Mouse (Mus musculus): ENCODE data around the gene Pigo. TPM values are rescaled to one million over a fixed set of nuclear protein-coding genes. Genes with fewer than 3 reads are reported as not detected.
A peak's percentile ranks its signal among the peaks of the same experiment; 100 is the strongest.
"Not testable (repeated sequence)": the region's sequence is repeated elsewhere in the genome, so short reads cannot be mapped to it uniquely, and the experiment has no call there.

Gene Pigo
- polyA plus RNA-seq, 3 experiments from 2014 or later, result 10.5 to 22.3 (median 12.0) TPM

- peak; percentile 96 for ATAC-seq
Observed at GRCm38 (mm10) chr4:43000141-43000986, 25.3 kb downstream of the Pigo start, which contains the start of gene Vcp. Gene Vcp, minus strand, starts transcription at chr4:43000507.

DNA sequence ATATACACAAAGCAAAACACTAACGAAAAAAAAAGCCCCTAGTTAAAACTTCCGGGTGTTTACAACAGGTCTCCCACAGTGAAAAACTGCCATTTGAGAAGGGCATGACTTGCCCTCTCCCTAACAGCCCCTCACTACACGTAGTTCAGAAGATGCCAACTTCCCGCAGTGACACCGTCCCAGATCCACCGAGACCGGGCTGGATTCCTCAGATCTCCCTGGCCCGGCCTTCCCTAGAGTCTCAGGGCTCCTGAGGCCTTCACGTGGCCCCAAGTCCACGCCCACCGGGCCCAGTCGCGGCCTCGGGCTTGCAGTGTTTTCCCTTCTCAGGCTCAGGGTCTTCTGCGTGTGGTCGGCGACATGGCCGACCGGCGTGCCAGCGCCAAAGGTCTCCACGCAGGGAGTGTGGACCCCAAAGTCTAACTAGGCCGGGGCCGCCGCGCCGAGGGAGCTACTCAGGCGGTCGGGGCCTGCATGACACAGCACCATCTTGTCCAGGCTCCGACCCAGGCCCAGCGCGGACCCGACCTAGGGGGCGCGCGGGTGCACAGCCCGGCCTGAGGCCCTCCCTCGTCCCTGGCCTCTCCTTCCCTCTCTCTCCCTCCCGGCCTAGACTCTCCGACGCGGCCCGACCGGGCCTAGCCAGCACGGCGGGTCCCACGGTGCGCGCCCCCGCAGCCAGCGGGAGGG lies 26.0 kb downstream of the Pigo start:
- ATAC-seq, result peak; percentile 8

DNA sequence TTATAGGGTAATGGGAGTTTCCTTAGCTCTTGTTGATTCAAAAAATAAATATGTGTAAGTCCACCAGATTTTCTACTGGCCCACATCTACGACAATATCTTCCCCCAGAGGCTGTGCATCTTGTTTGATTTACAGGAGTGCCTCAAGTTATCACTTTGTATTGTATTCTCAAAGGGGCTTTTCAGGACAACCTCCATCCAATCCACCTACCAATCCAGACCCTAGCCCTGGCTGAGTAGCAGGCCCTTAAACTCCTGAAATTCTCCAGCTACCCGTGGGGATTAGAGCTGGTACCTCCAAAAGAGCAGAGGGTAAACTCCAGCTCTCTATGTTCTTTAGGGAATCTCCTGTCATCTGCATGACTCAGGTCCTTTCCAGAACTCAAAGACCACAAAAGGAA lies 27.6 kb downstream of the Pigo start:
- ATAC-seq, result no peak

DNA sequence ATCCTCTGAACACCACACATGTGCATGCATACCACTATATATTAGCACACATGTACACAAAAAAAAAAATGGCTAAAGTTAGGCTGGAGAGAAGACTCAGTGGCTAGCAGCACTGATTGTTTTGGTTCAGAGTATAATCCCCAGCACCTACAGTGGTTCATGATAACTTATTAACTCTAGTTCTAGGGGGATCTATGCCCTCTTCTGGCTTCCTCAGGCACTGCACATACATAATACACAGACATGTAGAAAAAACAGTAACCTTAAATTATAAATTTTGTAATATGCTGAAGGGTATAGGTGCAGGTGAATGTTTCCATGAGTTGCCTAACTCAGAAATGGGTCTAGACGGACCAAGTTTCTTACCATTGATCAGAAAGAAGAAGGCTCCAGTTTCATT lies 37.3 kb downstream of the Pigo start:
- no peak for ATAC-seq

DNA sequence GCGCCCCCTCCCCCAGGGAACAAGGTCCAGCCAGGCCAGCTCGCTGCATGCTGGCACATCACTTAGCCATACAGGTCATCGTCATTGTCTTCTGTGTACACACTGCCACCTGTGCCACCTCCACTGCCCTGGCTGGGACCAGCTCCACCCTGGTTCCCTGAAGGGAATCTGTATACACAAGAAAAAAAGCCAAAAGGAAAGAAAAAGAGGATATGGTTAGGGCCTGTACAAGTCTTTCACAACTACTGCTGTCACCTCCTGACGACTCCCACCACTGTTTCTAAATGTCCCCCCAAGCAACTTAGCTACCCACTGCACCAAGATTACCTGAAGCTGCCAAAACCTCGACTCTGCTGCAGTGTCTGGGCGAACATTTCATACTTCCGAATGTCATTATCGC lies 45.2 kb downstream of the Pigo start:
- not testable (repeated sequence) for ATAC-seq

DNA sequence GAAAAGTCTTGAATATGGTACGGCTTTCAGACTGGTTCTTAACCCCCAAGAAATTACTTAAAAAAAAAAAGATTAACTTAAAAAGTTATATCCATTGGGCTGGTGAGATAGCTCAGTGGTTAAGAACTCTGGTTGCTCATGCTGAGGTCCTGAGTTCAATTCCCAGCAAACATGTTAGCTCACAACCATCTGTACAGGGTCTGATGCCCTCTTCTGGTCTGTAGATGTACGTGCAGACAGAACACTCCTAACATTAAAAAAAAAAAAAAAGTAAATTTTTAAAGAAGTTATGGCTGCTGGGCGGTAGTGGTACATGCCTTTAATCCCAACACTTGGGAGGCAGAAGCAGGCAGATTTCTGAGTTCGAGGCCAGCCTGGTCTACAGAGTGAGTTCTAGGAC lies 47.6 kb downstream of the Pigo start:
- no peak for ATAC-seq

DNA sequence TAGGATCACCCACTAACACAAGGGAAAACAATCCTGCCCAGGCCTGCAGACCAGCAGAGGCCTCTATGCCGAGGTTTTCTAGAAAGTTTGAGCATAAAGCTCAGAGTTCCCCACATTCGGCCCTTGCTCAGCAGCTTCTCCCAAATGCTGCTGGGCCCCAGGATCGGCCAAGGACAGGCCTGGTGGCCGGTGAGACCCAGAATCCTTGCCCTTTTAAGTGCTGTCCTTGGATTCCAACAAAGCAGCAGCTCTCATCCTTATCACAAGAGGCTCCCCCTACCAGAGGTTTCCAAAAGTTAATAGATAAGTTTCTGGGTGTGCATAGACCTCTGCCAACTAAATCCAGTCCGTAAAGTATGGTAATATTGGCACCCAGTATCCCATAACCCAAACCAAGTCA lies 51.8 kb downstream of the Pigo start:
- ATAC-seq, result no peak

DNA sequence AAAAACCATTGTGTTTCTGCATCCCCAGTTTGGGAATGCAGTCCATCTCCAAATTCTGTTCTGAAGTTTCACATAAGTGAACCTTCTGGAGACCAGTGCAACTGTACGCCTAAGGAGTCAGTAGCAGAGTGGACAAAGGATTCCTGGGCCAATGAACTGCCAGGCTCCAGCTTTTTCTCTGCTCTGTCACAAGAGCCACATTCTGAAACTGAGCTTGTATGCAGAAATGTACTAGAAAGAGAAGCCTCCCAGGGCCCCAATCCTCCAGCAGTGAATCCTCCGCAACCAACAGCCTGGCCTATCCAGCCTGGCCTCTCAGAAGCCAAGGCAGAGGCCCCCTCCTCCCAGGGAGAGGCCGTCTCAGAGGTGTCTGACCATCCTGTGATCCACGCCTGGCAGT lies 52.7 kb downstream of the Pigo start:
- ATAC-seq, result no peak

- ATAC-seq, result no peak
Observed at GRCm38 (mm10) chr4:42969304-42969703, 56.3 kb downstream of the Pigo start, which contains the start of gene 1700022I11Rik. Gene 1700022I11Rik, plus strand, starts transcription at chr4:42969604.

Other genes starting within 250 kb of the Pigo start
- not detected for gene Fam205a1, start 171.9 kb downstream of the Pigo start, polyA plus RNA-seq (2017; shearing (Covaris generic))
- not detected for gene Gm12394, start 169.0 kb downstream of the Pigo start, polyA plus RNA-seq (2017; shearing (Covaris generic))
- gene Fam205c, start 151.6 kb downstream of the Pigo start, polyA plus RNA-seq (2017; shearing (Covaris generic)), result not detected
- gene Phf24, start 109.2 kb downstream of the Pigo start, polyA plus RNA-seq (2017; shearing (Covaris generic)), result not detected
- gene Dnajb5, start 76.0 kb downstream of the Pigo start, polyA plus RNA-seq (2017; shearing (Covaris generic)), result 1 to 10 TPM; 2.1 to 5.3 (median 2.3) TPM
- 1 to 10 TPM in 1 of 3 experiments, under 1 TPM in 1, not detected in 1; 0.35 to 1.1 TPM for gene 1700022I11Rik, start 56.2 kb downstream of the Pigo start, polyA plus RNA-seq (2017; shearing (Covaris generic))
- gene Vcp, start 25.3 kb downstream of the Pigo start, polyA plus RNA-seq (2017; shearing (Covaris generic)), result 100 to 1,000 TPM; 144 to 162 (median 154) TPM
- 10 to 100 TPM; 22.9 to 41.7 (median 31.8) TPM for gene Fancg, start 15.3 kb downstream of the Pigo start, polyA plus RNA-seq (2017; shearing (Covaris generic))
- gene Stoml2, start 5.9 kb upstream of the Pigo start, polyA plus RNA-seq (2017; shearing (Covaris generic)), result 100 to 1,000 TPM; 138 to 146 (median 139) TPM
- 1 to 10 TPM; 2.4 to 2.9 (median 2.6) TPM for gene Fam214b, start 20.4 kb upstream of the Pigo start, polyA plus RNA-seq (2017; shearing (Covaris generic))
- under 1 TPM in 2 of 3 experiments, not detected in 1; 0.23 to 0.38 TPM for gene Unc13b, start 33.1 kb upstream of the Pigo start, polyA plus RNA-seq (2017; shearing (Covaris generic))
- gene Atp8b5, start 241.3 kb upstream of the Pigo start, polyA plus RNA-seq (2017; shearing (Covaris generic)), result not detected

Data from inflammation-experienced regulatory T-cells, adult 6 months (primary cell).